Mouse (Mus musculus): Measurements from ENCODE around the gene Reln.

The Reln gene

DNA sequence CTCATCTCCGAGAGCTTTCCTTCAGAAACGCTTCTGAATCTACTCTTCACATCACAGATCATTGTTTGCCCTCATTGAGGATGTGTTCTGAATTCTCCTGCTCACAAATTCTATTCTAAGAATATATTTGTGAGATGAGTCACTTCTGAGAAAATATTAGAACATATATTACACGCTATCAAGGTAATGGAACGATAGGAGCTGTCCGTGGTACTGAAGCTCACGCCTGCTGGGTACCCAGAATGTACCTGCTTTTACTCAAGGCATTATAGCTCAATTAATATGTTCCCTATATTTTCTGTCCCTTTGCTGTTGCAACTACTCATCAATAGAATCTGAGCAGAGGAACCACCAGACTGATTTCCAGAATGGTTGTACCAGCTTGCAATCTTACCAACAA, 107.7 kb downstream of the Reln start:
- in situ Hi-C loops (cut with MboI, MseI): no loop called here

DNA sequence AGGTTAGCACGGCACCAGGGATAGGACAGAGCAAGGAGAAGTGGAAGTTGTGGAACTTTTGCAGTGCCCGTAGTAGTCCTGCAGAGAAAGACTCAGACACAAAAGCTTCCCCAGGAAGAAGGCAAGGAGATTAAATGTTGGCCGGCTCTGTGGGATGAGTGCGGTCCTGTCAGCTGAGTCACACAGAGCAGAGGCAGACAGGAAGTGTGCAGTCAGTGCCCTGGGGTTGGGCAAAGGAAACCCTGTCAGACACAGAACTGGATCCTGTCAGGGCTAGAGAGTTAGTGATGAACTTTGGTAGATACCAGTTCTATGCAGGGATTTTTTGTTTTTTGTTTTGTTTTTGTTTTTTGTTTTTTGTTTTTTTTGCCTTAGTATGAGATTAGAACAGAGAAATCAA, 120.0 kb downstream of the Reln start:
- in situ Hi-C loops (cut with MboI, MseI): no loop called here

DNA sequence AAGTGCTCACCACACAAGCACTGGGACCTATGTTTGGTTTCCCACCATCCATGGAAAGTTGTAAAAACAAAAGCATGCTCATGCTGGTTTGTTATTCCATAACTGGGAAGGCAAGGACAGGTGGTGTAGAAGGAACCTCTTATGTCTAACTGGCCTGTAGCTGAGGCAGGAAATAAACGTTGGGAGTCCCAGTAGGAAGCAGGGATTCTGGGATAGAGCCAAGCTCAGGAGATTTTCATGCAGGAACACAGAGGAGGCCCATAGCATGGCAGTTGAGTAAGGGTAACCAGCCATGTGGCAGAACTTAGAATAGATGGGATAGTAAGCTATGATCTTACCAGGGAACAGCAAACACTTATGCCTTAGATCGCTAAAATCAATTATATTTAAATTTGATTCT, 120.6 kb downstream of the Reln start:
- in situ Hi-C loops (cut with MboI, MseI): no loop called here

DNA sequence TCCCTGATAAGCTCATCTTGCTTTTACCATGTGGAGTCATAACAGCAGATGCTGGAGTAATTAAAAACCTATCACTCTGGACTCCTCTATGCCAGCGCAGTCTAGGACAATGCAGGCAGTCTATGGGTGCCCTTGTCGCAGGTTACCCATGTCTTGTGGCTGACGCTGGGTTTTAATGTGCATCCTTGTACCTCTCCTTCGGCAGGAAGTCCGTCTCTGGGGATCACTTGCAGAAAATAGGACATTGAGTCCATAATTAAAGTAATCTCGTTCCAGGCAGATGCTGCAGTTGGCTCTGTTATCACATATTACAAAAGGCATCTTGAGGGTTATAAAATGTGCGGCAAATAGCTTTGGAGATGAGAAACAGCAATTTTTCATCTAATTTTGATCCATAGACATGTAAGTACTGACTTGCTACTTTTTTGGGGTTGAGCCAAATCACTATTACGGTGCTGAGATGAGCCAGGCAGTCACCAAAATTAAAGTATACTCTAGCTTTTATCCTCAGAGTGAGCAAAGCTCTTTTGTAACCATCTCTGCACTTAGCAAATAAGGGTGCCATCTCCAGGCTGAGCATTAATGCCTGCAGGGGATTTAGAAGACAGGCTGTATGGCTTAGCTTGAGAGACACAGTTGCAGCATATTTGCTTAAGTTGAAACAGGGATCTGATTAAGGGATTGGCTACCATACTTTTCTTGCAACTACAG, 136.0 kb downstream of the Reln start:
- in situ Hi-C loops (cut with MboI, MseI): no loop called here

DNA sequence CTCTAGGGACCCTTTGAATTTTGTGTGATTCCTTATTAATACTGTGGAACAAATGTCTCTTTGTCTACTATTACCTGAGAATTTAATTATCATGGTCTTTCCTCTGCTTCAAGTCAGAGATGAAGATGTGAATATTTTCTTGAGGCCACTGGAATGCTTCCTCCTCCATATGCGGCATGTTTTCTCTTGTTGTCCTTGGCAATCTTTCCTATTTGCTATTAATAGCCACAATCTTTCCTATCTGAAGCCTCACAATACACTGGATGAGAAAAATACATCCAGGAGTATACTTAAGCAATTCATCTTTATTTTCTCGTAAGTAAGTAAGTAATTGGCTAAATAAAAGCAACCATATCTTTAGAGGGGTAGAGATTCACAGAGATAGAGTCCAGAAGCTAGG, 146.6 kb downstream of the Reln start:
- in situ Hi-C loops (cut with MboI, MseI): no loop called here

DNA sequence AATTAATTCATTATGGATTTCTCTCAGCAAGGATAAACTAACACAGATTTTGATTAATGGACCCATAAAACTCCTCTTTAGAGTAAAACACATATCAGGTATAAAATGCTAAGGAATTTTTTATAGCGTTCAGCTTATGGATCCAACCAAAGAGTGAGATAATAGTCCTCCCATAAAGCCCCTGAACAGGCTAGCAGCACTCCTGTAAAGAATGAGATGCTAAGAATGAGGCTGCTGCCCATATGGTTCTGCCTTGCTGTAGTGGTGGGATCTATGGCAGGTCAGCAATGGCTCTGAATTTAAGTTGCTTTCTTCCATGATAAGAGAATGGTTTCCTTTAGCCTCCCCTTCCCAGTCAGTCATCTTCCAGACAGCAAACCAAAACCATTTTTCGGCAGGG, 147.6 kb downstream of the Reln start:
- in situ Hi-C loops (cut with MboI, MseI): no loop called here

DNA sequence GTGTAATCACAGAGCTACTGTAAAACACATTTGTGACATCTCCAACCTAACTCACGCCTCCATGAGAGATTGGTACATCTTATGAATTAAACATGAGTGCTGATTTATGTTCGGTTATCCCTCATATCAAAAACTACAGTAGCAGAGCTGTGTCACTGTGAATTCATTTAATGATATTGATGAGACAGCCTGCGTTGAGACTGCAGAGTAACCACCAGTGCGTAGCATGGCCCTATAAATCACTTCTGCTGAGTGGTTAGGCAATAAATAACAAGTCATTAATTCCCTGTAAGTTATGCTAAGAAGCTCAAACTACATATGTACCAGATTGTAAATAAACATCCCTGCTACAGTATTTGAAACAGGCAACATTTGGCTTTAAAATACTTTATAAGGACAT, 148.0 kb downstream of the Reln start:
- in situ Hi-C loops (cut with MboI, MseI): no loop called here

DNA sequence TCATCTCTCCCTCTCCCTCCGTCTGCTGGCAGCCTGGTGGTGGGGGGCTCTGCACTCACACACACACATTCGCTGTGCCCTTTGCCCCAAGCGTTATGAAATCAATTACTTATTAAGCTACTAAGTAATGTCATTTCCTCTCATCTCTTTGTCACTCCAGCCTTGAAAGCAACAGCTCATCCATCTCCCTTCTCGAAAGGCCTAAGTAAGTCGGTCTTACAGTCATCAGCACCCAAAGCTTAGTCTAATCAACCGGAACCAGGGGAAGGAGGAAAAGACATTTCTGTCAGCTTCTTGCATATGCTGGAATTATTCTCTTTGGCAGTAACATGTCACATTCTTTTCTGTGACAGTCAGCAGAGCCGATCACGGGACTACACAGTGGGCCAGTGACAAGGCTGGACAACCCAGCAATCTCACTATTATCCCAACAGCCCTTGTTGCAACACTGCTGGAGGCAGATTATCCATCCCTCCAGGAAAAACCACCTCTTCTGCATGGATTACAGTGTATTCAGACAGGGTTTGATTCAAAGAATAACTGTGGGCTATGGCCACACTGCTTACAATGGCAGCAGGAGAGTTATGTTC, 149.1 kb downstream of the Reln start:
- in situ Hi-C loops (cut with MboI, MseI): no loop called here

DNA sequence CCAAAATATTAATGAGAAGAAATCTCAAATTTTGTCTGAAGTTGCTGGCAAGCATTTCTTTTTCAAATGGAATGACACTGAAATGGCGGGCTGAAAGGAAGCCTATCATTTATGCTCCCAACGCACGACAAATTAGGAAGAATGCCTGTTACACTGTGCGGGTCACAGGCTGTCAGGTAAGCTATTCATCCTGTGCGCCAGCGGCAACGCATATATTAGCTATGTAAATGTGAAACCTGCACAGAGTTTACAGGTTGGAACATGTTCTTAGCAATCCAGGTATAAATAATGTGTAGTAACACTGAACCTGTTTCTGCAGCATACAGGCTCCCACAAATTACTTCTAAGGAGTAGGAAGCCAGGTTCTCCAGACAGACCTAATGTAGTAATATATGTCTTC, 152.7 kb downstream of the Reln start:
- in situ Hi-C loops (cut with MboI, MseI): no loop called here

DNA sequence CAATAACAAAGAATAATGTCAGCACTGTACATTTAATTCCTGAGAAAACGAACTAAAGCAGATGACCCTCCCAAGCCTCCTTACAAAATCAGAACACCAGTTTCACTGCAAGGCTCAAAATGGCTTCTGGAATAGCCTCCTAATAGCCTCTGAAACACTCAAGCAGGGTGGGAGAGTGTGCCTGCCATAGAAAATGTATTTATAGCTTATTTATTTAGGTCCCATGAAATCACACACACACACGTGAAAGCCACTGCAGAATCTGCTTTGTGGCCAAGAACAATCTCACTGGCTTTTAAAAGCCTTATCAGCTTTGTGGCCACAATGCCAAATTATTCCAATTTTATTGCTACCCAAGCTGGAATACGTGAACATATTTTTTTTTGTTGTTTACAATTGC, 154.2 kb downstream of the Reln start:
- in situ Hi-C loops (cut with MboI, MseI): no loop called here

DNA sequence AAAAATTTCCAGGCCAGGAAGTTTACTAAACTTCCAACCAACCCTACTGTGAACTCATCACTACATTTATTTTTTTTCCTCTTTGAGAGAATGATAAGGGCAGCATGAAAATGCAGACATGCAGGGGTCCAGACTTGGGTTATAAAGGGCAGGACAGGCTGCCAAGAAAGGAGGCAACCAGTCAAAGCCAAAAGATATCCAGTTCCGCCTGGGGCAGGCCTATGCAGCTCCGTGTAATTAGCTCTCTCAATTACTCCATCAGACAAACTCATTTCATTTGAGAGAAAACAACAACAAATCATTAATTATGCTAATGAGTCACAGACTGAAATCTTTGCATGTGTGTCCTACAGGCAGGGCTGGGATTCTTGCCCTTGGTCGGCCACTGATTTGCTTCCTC, 156.9 kb downstream of the Reln start:
- in situ Hi-C loops (cut with MboI, MseI): no loop called here

DNA sequence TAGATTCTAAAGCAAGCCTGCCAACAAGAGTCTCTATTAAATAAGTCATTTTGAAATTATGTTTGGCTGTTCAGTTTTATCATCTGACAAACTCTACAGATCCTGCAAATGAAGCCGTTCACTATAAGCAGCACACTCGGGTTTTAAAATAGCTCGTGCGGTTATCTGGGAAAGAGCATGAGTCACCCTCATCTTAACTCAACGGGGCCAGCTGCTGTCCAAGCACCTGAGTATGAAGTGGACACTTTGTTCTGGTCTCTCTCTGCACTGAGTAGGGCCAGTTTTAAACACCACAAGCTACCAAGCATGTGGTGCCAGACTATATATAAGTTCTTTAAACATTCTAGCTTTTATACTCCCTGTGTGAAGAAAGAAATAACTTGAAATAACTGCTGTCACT, 168.0 kb downstream of the Reln start:
- in situ Hi-C loops (cut with MboI, MseI): no loop called here

DNA sequence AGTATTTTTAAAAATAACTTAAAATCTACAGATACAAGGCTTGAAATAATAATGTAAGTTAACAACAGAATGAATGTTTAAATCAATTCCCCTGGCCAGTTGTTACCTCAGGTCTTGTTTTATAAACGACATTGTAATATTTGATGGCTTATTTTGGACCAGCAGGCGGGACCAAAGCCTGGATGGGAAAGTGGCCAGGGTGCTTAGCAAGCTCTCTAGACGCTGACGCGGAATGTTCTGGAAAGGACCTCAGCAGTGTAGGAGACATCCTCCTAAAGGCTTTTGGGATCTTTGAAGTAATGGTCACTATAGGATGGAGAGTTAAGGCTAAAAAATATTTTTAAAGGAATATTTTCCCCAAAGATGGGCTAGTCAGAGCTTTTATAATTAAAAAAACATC, 173.2 kb downstream of the Reln start:
- in situ Hi-C loops (cut with MboI, MseI): no loop called here

DNA sequence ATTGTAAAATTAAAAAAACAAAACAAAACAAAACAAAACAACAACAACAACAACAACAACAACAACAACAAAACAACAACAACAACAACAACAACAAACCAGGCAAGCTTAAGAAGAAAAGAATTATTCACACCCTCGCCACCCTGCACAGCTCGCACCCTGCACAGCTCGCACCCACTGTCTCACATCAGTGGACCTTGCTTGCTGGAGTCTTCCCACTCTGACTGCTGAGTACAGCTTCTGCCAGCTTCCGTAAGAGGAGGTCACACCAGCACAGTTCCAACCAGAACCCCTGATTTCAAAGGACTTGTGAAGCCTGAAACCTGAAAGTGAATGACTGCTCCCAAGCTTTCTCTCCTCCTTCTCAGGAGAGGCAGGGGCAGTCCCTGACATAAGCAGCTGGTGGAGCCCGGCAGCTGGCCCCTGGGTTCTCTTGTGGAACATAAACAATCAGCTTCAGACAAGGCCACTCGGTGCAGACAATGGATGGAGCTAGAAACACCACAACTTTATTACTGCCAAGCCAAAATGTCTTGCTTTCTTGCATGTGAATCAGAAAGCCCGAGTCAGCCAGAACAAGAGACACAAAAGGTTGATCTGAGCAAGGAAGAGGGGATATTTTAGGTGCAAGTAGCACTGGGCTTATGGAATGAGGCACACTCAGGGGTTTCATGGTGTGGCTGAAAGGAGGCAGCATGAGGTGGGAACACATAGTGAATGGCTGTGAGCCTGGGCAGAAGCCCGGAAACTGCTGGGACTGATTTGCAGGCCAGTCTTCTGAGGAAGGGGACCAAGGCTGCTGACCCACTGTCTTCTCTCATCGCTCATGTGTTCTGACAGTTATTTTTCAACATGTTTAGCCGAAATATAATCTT, 180.2 kb downstream of the Reln start:
- in situ Hi-C loops (cut with MboI, MseI): no loop called here

DNA sequence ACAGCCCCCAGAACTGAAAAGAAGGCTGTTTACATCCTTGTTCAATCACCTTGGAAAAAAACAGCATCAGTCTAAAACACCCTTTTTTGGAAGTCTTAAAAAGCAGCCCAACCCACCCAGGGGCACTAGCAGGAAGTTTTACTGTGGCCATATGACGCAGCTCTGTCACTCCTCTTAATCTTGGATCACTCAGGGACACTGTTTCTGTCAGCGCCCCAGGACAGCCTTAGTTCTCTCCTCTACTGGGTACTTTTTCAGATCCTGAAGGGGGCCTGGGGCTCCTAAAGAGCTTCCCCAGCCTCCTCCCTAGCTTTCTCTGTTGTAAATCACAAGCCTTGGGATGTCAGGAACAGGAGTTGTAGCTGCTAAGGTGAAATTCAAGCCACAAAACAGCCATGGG, 183.6 kb downstream of the Reln start:
- in situ Hi-C loops (cut with MboI, MseI): no loop called here

DNA sequence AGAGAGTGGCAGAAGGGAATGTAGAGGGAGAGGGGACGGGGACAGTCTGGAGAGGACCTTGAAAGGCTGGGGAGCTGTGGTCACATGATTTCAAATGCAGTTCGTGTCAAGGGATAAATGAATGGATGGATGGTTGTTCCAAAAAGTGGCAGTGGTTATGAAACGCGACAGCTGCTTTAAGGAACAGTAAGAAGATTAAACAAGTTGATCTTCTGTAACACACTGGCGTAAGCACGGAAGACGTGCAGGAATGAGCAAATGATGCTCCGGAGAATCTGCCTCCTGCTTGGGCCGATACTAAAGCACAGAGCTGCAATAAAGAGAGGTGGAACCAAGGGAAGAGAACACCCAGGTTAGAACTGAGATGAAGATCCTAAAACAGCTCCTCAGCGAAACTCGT, 185.7 kb downstream of the Reln start:
- in situ Hi-C loops (cut with MboI, MseI): no loop called here

DNA sequence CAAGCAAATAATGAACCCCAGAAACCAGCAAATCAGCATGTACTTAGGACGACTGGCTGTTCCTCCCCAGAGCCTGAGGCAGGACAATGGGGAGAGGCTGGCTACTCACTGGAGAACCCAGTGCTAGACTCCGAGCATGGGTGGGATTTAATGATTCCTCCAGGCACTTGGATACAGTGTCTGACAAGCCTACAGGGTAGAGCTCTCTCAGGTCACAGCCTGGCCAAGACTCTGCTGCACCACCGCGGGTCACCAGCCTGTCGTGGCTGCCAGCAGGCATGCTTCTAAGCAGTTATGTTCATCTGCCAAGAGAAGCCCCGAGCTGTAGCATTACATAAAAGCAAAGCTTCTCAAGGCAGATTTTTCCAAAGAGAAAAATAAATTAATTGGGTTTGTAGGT, 190.9 kb downstream of the Reln start:
- in situ Hi-C loops (cut with MboI, MseI): no loop called here

DNA sequence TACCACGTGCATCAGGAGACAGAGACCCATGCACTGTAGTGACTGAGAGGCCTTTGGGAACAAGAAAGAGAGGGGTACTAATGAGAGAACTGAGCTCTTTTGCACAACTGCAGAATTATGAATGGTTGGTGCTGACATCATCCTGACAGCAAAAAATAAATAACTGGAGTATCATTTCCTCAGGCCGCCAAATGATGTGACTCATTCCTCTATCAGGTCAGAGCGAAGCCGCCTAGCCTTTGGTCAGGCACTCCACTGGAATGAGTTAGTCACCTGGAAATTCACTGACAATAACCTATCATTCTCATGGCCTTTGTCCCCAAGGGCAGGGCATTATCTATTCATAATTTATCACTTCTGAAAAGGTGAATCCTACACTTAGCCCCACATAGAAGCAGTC, 202.7 kb downstream of the Reln start:
- in situ Hi-C loops (cut with MboI, MseI): no loop called here

DNA sequence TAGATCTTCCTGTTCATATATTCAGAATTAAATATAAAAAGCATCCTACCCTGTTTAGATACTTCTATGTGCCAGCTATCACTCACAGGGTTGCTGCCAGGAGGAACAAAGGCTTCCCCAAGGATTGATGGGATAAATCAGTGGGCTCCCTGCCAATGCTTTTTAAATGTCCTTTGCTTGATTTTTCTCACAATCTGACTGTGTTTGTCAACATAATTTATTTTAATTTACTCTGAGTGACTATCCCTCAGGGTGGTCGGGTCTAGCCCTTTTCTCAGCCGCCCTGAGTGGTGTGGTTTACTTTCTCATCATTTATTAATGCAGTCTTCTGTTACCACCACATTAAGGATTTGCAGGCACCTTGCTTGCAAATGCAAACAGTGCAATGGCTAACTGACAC, 205.5 kb downstream of the Reln start:
- in situ Hi-C loops (cut with MboI, MseI): no loop called here

DNA sequence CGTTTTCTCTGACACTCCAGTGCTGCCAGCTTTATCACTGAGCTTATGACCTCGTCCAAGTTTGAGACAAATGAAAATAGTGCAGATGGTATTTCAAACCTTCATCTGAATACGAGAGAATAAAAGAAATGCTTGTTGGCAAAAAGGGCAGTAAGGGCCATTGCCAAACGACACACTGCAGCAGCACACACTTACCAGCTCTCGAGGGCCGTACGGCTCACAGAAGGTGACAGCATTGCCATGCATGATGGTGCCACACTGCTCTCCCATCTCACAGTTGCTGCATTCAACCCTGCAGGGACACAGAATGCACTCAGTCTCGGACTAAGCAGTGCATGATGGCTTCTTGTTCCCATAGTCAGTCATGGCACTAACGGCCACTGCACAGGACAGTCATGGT, 210.1 kb downstream of the Reln start:
- in situ Hi-C loops (cut with MboI, MseI): no loop called here

DNA sequence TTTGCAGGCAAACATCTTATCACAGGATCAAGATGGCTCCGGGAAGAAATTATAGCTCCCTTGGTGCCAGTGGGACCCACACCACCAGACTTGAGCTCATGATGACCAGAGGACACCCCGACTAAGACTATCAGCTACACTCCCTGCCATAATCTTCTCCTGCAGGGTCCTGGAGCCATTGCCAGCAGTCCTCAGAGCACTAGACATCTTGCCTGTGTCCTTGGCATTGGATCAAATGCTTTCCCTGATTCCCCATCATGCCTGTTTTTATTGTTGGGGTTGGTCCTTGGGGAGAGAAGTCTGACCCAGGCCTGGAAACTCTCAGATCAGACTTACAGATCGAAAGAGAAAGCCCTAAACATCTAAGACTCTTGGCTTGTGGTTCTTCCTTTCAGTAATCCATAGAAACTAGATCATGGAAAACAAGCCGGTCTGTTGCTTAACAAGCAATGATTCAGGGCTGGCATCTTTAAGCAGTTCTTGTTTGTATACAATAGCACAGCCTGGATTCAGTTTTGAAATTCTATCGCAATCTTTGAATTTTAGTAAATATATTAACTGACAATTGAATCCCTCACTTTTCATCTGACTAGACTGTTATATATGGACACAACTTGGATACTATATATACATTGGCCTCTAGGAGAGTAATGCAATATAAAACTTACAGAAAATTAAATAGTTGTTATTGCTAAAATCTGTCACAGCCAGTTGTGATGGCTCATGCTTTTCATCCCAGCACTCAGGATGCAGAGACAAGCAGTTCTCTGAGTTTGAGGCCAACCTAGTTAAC, 212.6 kb downstream of the Reln start:
- in situ Hi-C loops (cut with MboI, MseI): no loop called here

DNA sequence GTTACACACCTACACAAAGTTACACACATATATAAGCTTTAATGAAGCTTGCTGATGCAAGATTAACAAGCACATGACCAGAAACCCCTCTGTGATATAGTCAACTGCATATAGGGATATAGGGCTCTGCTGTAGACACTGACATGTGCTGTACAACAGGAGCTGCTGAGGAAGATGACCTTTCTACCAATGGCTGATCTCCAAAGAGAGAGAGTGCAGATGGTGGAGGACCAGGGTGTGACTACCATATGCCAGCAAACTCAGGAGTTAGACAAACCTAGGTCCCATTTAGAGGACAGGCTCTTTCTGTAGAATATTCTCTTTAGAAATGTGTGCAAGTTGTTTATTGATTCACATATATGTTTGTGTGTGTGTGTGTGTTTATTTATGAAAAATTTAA, 216.9 kb downstream of the Reln start:
- in situ Hi-C loops (cut with MboI, MseI): no loop called here

Data from T-helper 2 cell (primary cell).